Mouse (Mus musculus) MEL (cell line): Measurements from ENCODE around the gene Gm43738. TPM values are rescaled to one million over a fixed set of nuclear protein-coding genes. Genes with fewer than 3 reads are reported as not detected.

Experiments
- DNase-seq: peaks from one replicate; pipeline ENCODE4 v3.0.0; 2011; ENCODE audit warnings: low read depth, low spot score
- H3K27ac ChIP-seq: 2 replicates; pipeline ENCODE4 v1.5.1; 2012; ENCODE audit warnings: low read depth, mild to moderate bottlenecking, control low read depth, low read length, moderate library complexity; ENCODE audit not compliant: control insufficient read depth
- H3K27me3 ChIP-seq, 2 experiments: fragments of 150-350 bp in 1 of 2; sonication (generic) in 1 of 2; 2 replicates each; pipeline ENCODE4 v1.6.1; 2012; ENCODE audit warnings: low read length in 2 of 2, mild to moderate bottlenecking in 2 of 2, improper control_type of control experiment in 1 of 2, moderate library complexity in 1 of 2; ENCODE audit not compliant: insufficient read depth in 2 of 2, control insufficient read depth in 1 of 2
- H3K36me3 ChIP-seq, 2 experiments: 2 replicates each; pipeline ENCODE4 v1.6.1; 2012 to 2014; ENCODE audit warnings: low read length in 2 of 2, improper control_type of control experiment in 1 of 2, inconsistent platforms in 1 of 2, mild to moderate bottlenecking in 1 of 2; ENCODE audit not compliant: insufficient read depth in 2 of 2, control insufficient read depth in 1 of 2
- H3K4me1 ChIP-seq, 2 experiments: fragments of 150-350 bp in 1 of 2; sonication (generic) in 1 of 2; 2 replicates each; pipeline ENCODE4 v1.6.1; 2012; ENCODE audit warnings: low read length in 2 of 2, improper control_type of control experiment in 1 of 2, mild to moderate bottlenecking in 1 of 2; ENCODE audit not compliant: insufficient read depth in 2 of 2, control insufficient read depth in 1 of 2
- H3K4me3 ChIP-seq, 2 experiments: fragments of 150-350 bp in 1 of 2; sonication (generic) in 1 of 2; 2 replicates each; pipeline ENCODE4 v1.5.1; 2012; ENCODE audit warnings: low read depth in 2 of 2, low read length in 2 of 2, mild to moderate bottlenecking in 2 of 2, moderate library complexity in 2 of 2, control low read depth in 1 of 2, improper control_type of control experiment in 1 of 2; ENCODE audit not compliant: control insufficient read depth in 1 of 2, insufficient read depth in 1 of 2
- H3K79me2 ChIP-seq: 2 replicates; pipeline ENCODE4 v1.6.1; 2012; ENCODE audit warnings: mild to moderate bottlenecking, low read length, moderate library complexity; ENCODE audit not compliant: control insufficient read depth, poor library complexity, insufficient read depth
- H3K9ac ChIP-seq: 2 replicates; pipeline ENCODE4 v1.6.1; 2012; ENCODE audit warnings: low read depth, mild to moderate bottlenecking, control low read depth, low read length, moderate library complexity; ENCODE audit not compliant: control insufficient read depth, poor library complexity, severe bottlenecking
- H3K9me3 ChIP-seq: fragments of 150-350 bp; sonication (generic); replicated peaks from 2 replicates; pipeline ENCODE4 v1.6.1; 2012; ENCODE audit warnings: mild to moderate bottlenecking, low read length, improper control_type of control experiment, moderate library complexity; ENCODE audit not compliant: insufficient read depth
- BHLHE40 ChIP-seq: IDR thresholded peaks from 2 replicates; pipeline ENCODE4 v1.6.1; 2012; ENCODE audit warnings: low read depth, mild to moderate bottlenecking, inconsistent platforms, low read length, improper control_type of control experiment, borderline replicate concordance
- CHD1 ChIP-seq: IDR thresholded peaks from 2 replicates; pipeline ENCODE4 v1.6.1; 2012; ENCODE audit warnings: low read depth, mild to moderate bottlenecking, inconsistent platforms, low read length, improper control_type of control experiment
- CTCF ChIP-seq, 3 experiments: IDR thresholded peaks in 2 of 3; conservative IDR thresholded peaks in 1 of 3; 2 replicates each; pipeline ENCODE4 v1.5.1; 2011 to 2012; ENCODE audit warnings: low read length in 3 of 3, low read depth in 2 of 3, mild to moderate bottlenecking in 2 of 3, improper control_type of control experiment in 1 of 3, inconsistent platforms in 1 of 3, mixed read lengths in 1 of 3, moderate library complexity in 1 of 3; ENCODE audit not compliant: control insufficient read depth in 1 of 3, insufficient read depth in 1 of 3, poor library complexity in 1 of 3, severe bottlenecking in 1 of 3
- E2F4 ChIP-seq: IDR thresholded peaks from 2 replicates; pipeline ENCODE4 v1.6.1; 2011; ENCODE audit warnings: low read depth, low read length, improper control_type of control experiment, borderline replicate concordance
- ELF1 ChIP-seq: IDR thresholded peaks from 2 replicates; pipeline ENCODE4 v1.6.1; 2014; ENCODE audit warnings: low read depth, mild to moderate bottlenecking, inconsistent platforms, low read length, improper control_type of control experiment, moderate library complexity
- EP300 ChIP-seq, 2 experiments: IDR thresholded peaks; 2 replicates each; pipeline ENCODE4 v1.6.1; 2011; ENCODE audit warnings: improper control_type of control experiment in 2 of 2, low read length in 2 of 2, low read depth in 1 of 2, mild to moderate bottlenecking in 1 of 2
- ETS1 ChIP-seq: IDR thresholded peaks from 2 replicates; pipeline ENCODE4 v1.6.1; 2012; ENCODE audit warnings: low read depth, mild to moderate bottlenecking, inconsistent platforms, low read length, improper control_type of control experiment, moderate library complexity
- HCFC1 ChIP-seq: IDR thresholded peaks from 2 replicates; pipeline ENCODE4 v1.6.1; 2012; ENCODE audit warnings: low read depth, mild to moderate bottlenecking, inconsistent platforms, low read length, improper control_type of control experiment, moderate library complexity
- JUND ChIP-seq: IDR thresholded peaks from 2 replicates; pipeline ENCODE4 v1.6.1; 2011; ENCODE audit warnings: low read depth, mild to moderate bottlenecking, improper control_type of control experiment, low read length
- KAT2A ChIP-seq: conservative IDR thresholded peaks from 2 replicates; pipeline ENCODE4 v1.6.1; 2012; ENCODE audit warnings: low read depth, low read length, improper control_type of control experiment, inconsistent platforms
- MAX ChIP-seq: IDR thresholded peaks from 2 replicates; pipeline ENCODE4 v1.6.1; 2011; ENCODE audit warnings: low read length, improper control_type of control experiment
- MAZ ChIP-seq: IDR thresholded peaks from 2 replicates; pipeline ENCODE4 v1.6.1; 2012; ENCODE audit warnings: low read depth, mild to moderate bottlenecking, inconsistent platforms, low read length, improper control_type of control experiment
- MEF2A ChIP-seq: IDR thresholded peaks from 2 replicates; pipeline ENCODE4 v1.6.1; 2014; ENCODE audit warnings: low read depth, mild to moderate bottlenecking, inconsistent platforms, low read length, improper control_type of control experiment; ENCODE audit not compliant: poor library complexity, insufficient replicate concordance, severe bottlenecking; ENCODE audit errors: extremely low read depth
- MXI1 ChIP-seq: IDR thresholded peaks from 2 replicates; pipeline ENCODE4 v1.6.1; 2011; ENCODE audit warnings: mild to moderate bottlenecking, low read depth, low read length, improper control_type of control experiment
- MYB ChIP-seq: IDR thresholded peaks from 2 replicates; pipeline ENCODE4 v1.6.1; 2011; ENCODE audit warnings: mild to moderate bottlenecking, low read depth, low read length, improper control_type of control experiment
- MYC ChIP-seq: IDR thresholded peaks from 2 replicates; pipeline ENCODE4 v1.6.1; 2011; ENCODE audit warnings: low read depth, mild to moderate bottlenecking, low read length, improper control_type of control experiment, moderate library complexity
- NELFE ChIP-seq: IDR thresholded peaks from 2 replicates; pipeline ENCODE4 v1.6.1; 2011; ENCODE audit warnings: low read depth, low read length, improper control_type of control experiment
- NRF1 ChIP-seq: IDR thresholded peaks from 2 replicates; pipeline ENCODE4 v1.6.1; 2014; ENCODE audit warnings: low read depth, mild to moderate bottlenecking, inconsistent platforms, low read length, improper control_type of control experiment, moderate library complexity; ENCODE audit not compliant: poor library complexity, insufficient read depth, severe bottlenecking
- POLR2A ChIP-seq, 2 experiments: IDR thresholded peaks; 2 replicates each; pipeline ENCODE4 v1.6.1; 2011 to 2012; ENCODE audit warnings: low read length in 2 of 2, mild to moderate bottlenecking in 2 of 2, control low read depth in 1 of 2, improper control_type of control experiment in 1 of 2, low read depth in 1 of 2, moderate library complexity in 1 of 2; ENCODE audit not compliant: control insufficient read depth in 1 of 2, insufficient read depth in 1 of 2, poor library complexity in 1 of 2
- RAD21 ChIP-seq: IDR thresholded peaks from 2 replicates; pipeline ENCODE4 v1.6.1; 2011; ENCODE audit warnings: mild to moderate bottlenecking, low read depth, low read length, improper control_type of control experiment
- RCOR1 ChIP-seq: IDR thresholded peaks from 2 replicates; pipeline ENCODE4 v1.6.1; 2012; ENCODE audit warnings: low read depth, mild to moderate bottlenecking, inconsistent platforms, low read length, improper control_type of control experiment
- SIN3A ChIP-seq: IDR thresholded peaks from 2 replicates; pipeline ENCODE4 v1.6.1; 2012; ENCODE audit warnings: low read length, improper control_type of control experiment, inconsistent platforms
- SMC3 ChIP-seq: IDR thresholded peaks from 2 replicates; pipeline ENCODE4 v1.6.1; 2011; ENCODE audit warnings: low read depth, low read length, improper control_type of control experiment
- TBP ChIP-seq: IDR thresholded peaks from 2 replicates; pipeline ENCODE4 v1.8.0; 2011; ENCODE audit warnings: low read depth, low read length, improper control_type of control experiment
- TCF12 ChIP-seq: IDR thresholded peaks from 2 replicates; pipeline ENCODE4 v1.6.1; 2014; ENCODE audit warnings: low read depth, mild to moderate bottlenecking, inconsistent platforms, low read length, improper control_type of control experiment, moderate library complexity
- USF1 ChIP-seq: IDR thresholded peaks from 2 replicates; pipeline ENCODE4 v1.6.1; 2014; ENCODE audit warnings: low read depth, mild to moderate bottlenecking, inconsistent platforms, low read length, improper control_type of control experiment, moderate library complexity
- ZC3H11A ChIP-seq: IDR thresholded peaks from 2 replicates; pipeline ENCODE4 v1.6.1; 2012; ENCODE audit warnings: low read depth, mild to moderate bottlenecking, inconsistent platforms, low read length, improper control_type of control experiment
- ZMIZ1 ChIP-seq: IDR thresholded peaks from 2 replicates; pipeline ENCODE4 v1.6.1; 2012; ENCODE audit warnings: low read depth, mild to moderate bottlenecking, inconsistent platforms, low read length, improper control_type of control experiment, moderate library complexity
- ZNF384 ChIP-seq: IDR thresholded peaks from 2 replicates; pipeline ENCODE4 v1.6.1; 2012; ENCODE audit warnings: low read depth, mild to moderate bottlenecking, inconsistent platforms, low read length, improper control_type of control experiment
- polyA plus RNA-seq, 2 experiments: library from polyadenylated mRNA; stranded (reverse) in 1 of 2; unstranded in 1 of 2; fragments of >175 nt in 1 of 2; fragments of >200 nt in 1 of 2; gene quantifications; 2 replicates each; pipeline versions ENCODE4 v1.2.1 to v1.2.4; 2012; ENCODE audit warnings: low replicate concordance in 2 of 2, low read depth in 1 of 2; ENCODE audit not compliant: insufficient read length in 2 of 2, insufficient read depth in 1 of 2, missing spikeins in 1 of 2
- total RNA-seq: library from RNA; depleted of rRNA; stranded (reverse); fragments of 300-350 nt; gene quantifications from 2 replicates; pipeline ENCODE4 v1.2.3, GENCODE M21; 2012

Gm43738 gene
- total and polyA plus RNA-seq, 3 experiments = not detected

- Histone ChIP-seq H3K27me3 (no peaks in the 10 kb centered on the region), H3K9ac (peak overlapping the region; percentile 75), H3K4me3 (peak overlapping the region; percentile 68 to 75), H3K27ac (no peak overlapping the region; the same call in 1 of the 2 replicates), H3K79me2 (peaks cover 2% of the 10 kb centered on the region), H3K9me3 (no peaks in the 10 kb centered on the region), H3K36me3 (peaks cover 0 to 11% of the 10 kb centered on the region in 2 experiments; a peak in 2 of 4 replicates), H3K4me1 (peaks cover 3 to 26% of the 10 kb centered on the region in 2 experiments; a peak in 3 of 4 replicates)
- TF ChIP-seq MYB = no peak
- peak; percentile 63; the same call in 1 of the 2 replicates for TF ChIP-seq E2F4
- no peak for TF ChIP-seq JUND
- no peak; the same call in 1 of the 2 replicates for TF ChIP-seq TCF12
- TF ChIP-seq MAZ = peak; percentile 98
- peak; percentile 62 for TF ChIP-seq ZC3H11A
- peak; percentile 38; the same call in 1 of the 2 replicates for TF ChIP-seq USF1
- peak; percentile 73 for TF ChIP-seq HCFC1
- peak; percentile 9; the same call in 1 of the 2 replicates for TF ChIP-seq ETS1
- 0 out of 2 replicates have a peak, but pooled peaks have one; percentile 6 for TF ChIP-seq ZMIZ1
- peak; percentile 80 for TF ChIP-seq RAD21
- peak; percentile 80 for TF ChIP-seq ELF1
- TF ChIP-seq EP300 (IDR thresholded peaks at IDR 0.05; ENCODE audit: low read depth in 1 of 2, low read length in 2 of 2) = peak in 1 of 2 experiments; percentile 4; a peak in 1 of 4 replicates
- no peak for TF ChIP-seq TBP
- TF ChIP-seq SMC3 = peak; percentile 72
- peak in 1 of 2 experiments; percentile 52; a peak in 1 of 4 replicates for TF ChIP-seq POLR2A (IDR thresholded peaks at IDR 0.05; ENCODE audit: control insufficient read depth in 1 of 2, insufficient read depth in 1 of 2, low read depth in 1 of 2, low read length in 2 of 2, poor library complexity in 1 of 2)
- TF ChIP-seq NELFE = peak; percentile 34
- TF ChIP-seq CTCF (IDR thresholded peaks at IDR 0.05 in 2 of 3, conservative IDR thresholded peaks at IDR 0.05 in 1 of 3; ENCODE audit: control insufficient read depth in 1 of 3, insufficient read depth in 1 of 3, low read depth in 2 of 3, low read length in 3 of 3, poor library complexity in 1 of 3, severe bottlenecking in 1 of 3) = peak in 2 of 3 experiments; percentile 97 to 99; a peak in 4 of 6 replicates
- 0 out of 2 replicates have a peak, but pooled peaks have one; percentile 27 for TF ChIP-seq MEF2A
- peak; percentile 30; the same call in 1 of the 2 replicates for TF ChIP-seq NRF1
- no peak for TF ChIP-seq MAX
- TF ChIP-seq MXI1 = peak; percentile 70
- TF ChIP-seq KAT2A = no peak
- 0 out of 2 replicates have a peak, but pooled peaks have one; percentile 70 for TF ChIP-seq CHD1
- 0 out of 2 replicates have a peak, but pooled peaks have one; percentile 11 for TF ChIP-seq MYC
- TF ChIP-seq SIN3A = peak; percentile 74
- TF ChIP-seq BHLHE40 = 0 out of 2 replicates have a peak, but pooled peaks have one; percentile 33
- no peak for TF ChIP-seq ZNF384
- TF ChIP-seq RCOR1 = peak; percentile 46; the same call in 1 of the 2 replicates
- DNase-seq = peak; percentile 90
These were observed 9.9 kb downstream of the Gm43738 start for GRCm38 (mm10) chr3:89090694-89091655.
